Mouse (Mus musculus) heart, postnatal 0 days (tissue): Measurements from ENCODE around the gene Snx32. TPM values are rescaled to one million over a fixed set of nuclear protein-coding genes. Genes with fewer than 3 reads are reported as not detected.

Experiments
- ATAC-seq: fragments of 200-750 bp; cut with Nextera tagmentation; 2 replicates; pipeline ENCODE4 v1.8.0; 2017; ENCODE audit warnings: low read depth, moderate number of reproducible peaks, moderate library complexity; ENCODE audit not compliant: insufficient read depth
- DNase-seq: peaks from one replicate; pipeline ENCODE4 v3.0.0-alpha.2; 2016; ENCODE audit warnings: low spot score
- H3K27ac ChIP-seq: fragments of 300-500 bp; sonication (generic); 2 replicates; pipeline ENCODE4 v1.5.1; 2014; ENCODE audit warnings: low read depth, mild to moderate bottlenecking
- H3K27me3 ChIP-seq: fragments of 300-500 bp; sonication (generic); 2 replicates; pipeline ENCODE4 v1.6.1; 2014; ENCODE audit warnings: low read length, mixed read lengths; ENCODE audit not compliant: control insufficient read depth, insufficient read depth
- H3K36me3 ChIP-seq: fragments of 300-500 bp; sonication (generic); replicated peaks from 2 replicates; pipeline ENCODE4 v1.6.1; 2014; ENCODE audit warnings: low read length, mixed read lengths; ENCODE audit not compliant: control insufficient read depth, insufficient read depth
- H3K4me1 ChIP-seq: fragments of 300-500 bp; sonication (generic); 2 replicates; pipeline ENCODE4 v1.6.1; 2014; ENCODE audit warnings: antibody characterized with exemption; ENCODE audit not compliant: control insufficient read depth, insufficient read depth
- H3K4me2 ChIP-seq: fragments of 300-500 bp; sonication (generic); 2 replicates; pipeline ENCODE4 v1.6.1; 2014; ENCODE audit warnings: low read depth, mild to moderate bottlenecking, low read length, moderate library complexity
- H3K4me3 ChIP-seq: fragments of 300-500 bp; sonication (generic); 2 replicates; pipeline ENCODE4 v1.5.1; 2014; ENCODE audit warnings: low read depth, low read length
- H3K9ac ChIP-seq: fragments of 300-500 bp; sonication (generic); replicated peaks from 2 replicates; pipeline ENCODE4 v1.6.1; 2014; ENCODE audit warnings: low read depth, low read length, mixed read lengths
- H3K9me3 ChIP-seq: fragments of 300-500 bp; sonication (generic); replicated peaks from 2 replicates; pipeline ENCODE4 v1.6.1; 2016; ENCODE audit warnings: low read length; ENCODE audit not compliant: control insufficient read depth
- CTCF ChIP-seq: IDR thresholded peaks from 2 replicates; pipeline ENCODE4 v1.5.1; 2016; ENCODE audit warnings: antibody characterized with exemption, control low read depth, low read depth
- EP300 ChIP-seq: IDR thresholded peaks from 2 replicates; pipeline ENCODE4 v1.6.1; 2016; ENCODE audit warnings: antibody characterized with exemption, low read depth
- WGBS: fragments of 180-500 bp; shearing (Covaris S2); extraction: QIAGEN DNeasy Blood & Tissue Kit; methylation state at CpG from one replicate; pipeline ENCODE4 v1.1.7; 2014; 5-methylcytosine and 5-hydroxymethylcytosine counted together
- polyA plus RNA-seq: library from polyadenylated mRNA; unstranded; fragments of >200 nt; fragmentation: Nextera tagmentation; extraction: Ambion mirVana; gene quantifications from 2 replicates; pipeline ENCODE4 v1.2.1, GENCODE M21; 2015
- total RNA-seq: library from RNA; depleted of rRNA; stranded (reverse); fragments of >200 nt; gene quantifications from 2 replicates; pipeline ENCODE4 v1.2.3, GENCODE M21; 2014; ENCODE audit warnings: low replicate concordance

The Snx32 gene
- total and polyA plus RNA-seq, 2 experiments from 2014 or later, result 9.1 to 22.6 TPM

DNA sequence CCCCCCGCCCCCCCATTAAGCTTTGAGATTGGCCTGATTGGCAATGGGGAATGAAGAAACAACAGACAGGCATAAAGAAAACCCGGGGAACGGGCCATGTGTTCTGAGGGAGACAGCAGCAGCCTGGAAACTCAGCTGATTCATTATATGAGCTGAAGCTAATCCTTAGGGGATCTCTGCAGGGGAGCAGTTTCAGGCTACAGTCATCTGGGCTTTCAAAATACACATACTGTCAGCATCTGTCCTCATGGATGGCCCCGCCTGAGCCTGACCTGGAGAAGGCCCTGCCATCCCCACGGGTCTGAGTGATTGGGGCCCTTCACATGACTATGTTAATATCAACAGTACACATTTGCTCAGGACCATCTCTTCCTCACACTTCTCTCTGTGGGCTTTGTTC is 38.5 kb downstream of the Snx32 start:
- TF ChIP-seq EP300 (no peak), CTCF (no peak)

DNA sequence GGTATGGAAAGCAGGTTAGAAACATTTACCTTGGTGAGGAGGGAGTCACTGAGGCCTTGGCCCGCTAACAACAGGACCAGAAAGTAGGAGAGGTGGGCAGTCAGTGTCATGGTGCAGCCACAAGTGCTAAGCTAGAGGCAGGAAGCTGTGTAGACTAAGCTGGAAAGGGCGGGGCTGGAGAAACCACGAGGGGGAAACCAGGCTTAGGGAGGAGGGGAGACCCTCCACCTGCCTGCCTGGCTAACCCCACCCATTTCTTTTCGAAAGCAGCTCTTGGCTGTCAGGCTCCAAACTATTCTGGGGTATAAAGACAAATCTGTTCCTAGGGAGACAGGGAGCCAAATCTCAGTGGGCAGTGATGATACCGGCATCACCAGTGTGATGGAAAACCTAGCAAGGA is 42.0 kb downstream of the Snx32 start, which contains the start of gene Ctsw:
Ctsw (minus strand) TSS at position 134 of the 400 bp plus-strand sequence.
- Histone ChIP-seq H3K4me2 (no peak within 1 kb of the TSS), H3K9me3 (no peaks in the 10 kb centered on the region), H3K9ac (no peak within 1 kb of the TSS), H3K36me3 (peaks cover 36% of the 10 kb centered on the region), H3K4me3 (no peak within 1 kb of the TSS), H3K27ac (no peak within 1 kb of the TSS), H3K4me1 (no peaks in the 10 kb centered on the region; the same call in 1 of the 2 replicates), H3K27me3 (no peaks in the 10 kb centered on the region)
- 50% methylated on average over 5 of the region's 5 CpGs for WGBS
- DNase-seq (no peak), ATAC-seq (no peak)
- no peak for TF ChIP-seq CTCF
- TF ChIP-seq EP300, result no peak

More for the DNA sequence above, 38.5 kb downstream of the Snx32 start:
- H3K4me2 ChIP-seq, result no peak overlapping the region
- WGBS, result 46% methylated on average over 5 of the region's 5 CpGs
- no peak overlapping the region for H3K9ac ChIP-seq
- H3K27ac ChIP-seq, result no peak overlapping the region
- no peaks in the 10 kb centered on the region for H3K27me3 ChIP-seq
- no peak for DNase-seq
- ATAC-seq, result no peak
- H3K4me3 ChIP-seq, result no peak overlapping the region
- H3K36me3 ChIP-seq, result peaks cover 13% of the 10 kb centered on the region
- H3K9me3 ChIP-seq, result no peaks in the 10 kb centered on the region
- no peaks in the 10 kb centered on the region for H3K4me1 ChIP-seq

- DNase-seq (no peak), ATAC-seq (no peak)
- no peak overlapping the region for H3K4me3 ChIP-seq
- H3K9ac ChIP-seq, result no peak overlapping the region
- peaks cover 48% of the 10 kb centered on the region for H3K36me3 ChIP-seq
- no peaks in the 10 kb centered on the region for H3K9me3 ChIP-seq
- TF ChIP-seq EP300, result no peak
- 83% methylated on average over 6 of the region's 6 CpGs for WGBS
- no peaks in the 10 kb centered on the region for H3K27me3 ChIP-seq
- no peak overlapping the region for H3K4me2 ChIP-seq
- H3K27ac ChIP-seq, result no peak overlapping the region
- H3K4me1 ChIP-seq, result no peaks in the 10 kb centered on the region; the same call in 1 of the 2 replicates
These were observed 43.3 kb downstream of the Snx32 start for GRCm38 (mm10) chr19:5466916-5467500.

DNA sequence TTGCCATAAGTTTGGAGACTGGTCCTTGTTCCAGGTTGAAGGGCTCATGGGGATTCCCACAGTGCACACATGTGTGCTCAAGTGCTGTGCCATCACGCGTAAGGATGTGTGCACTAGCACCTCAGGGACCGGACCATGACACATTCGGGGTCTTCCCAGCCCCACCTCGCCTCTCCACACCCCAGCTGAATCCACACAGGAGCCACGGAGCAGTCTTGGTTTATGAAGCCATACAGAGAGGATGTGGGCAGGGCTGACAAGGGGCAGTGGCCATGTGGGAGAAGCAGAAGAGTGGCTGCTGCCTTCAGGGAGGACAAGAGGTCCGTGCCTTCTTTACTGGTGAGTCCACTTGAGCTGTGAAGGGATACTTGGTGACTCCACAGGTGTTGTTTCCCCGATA is 45.3 kb downstream of the Snx32 start:
- Histone ChIP-seq H3K4me1 (peaks cover 6% of the 10 kb centered on the region), H3K4me2 (peak overlapping the region; percentile 49; the same call in 1 of the 2 replicates), H3K9me3 (no peaks in the 10 kb centered on the region), H3K27ac (peak overlapping the region; percentile 90), H3K36me3 (peaks cover 51% of the 10 kb centered on the region), H3K27me3 (no peaks in the 10 kb centered on the region), H3K4me3 (no peak overlapping the region), H3K9ac (no peak overlapping the region; the same call in 1 of the 2 replicates)
- no peak for ATAC-seq
- TF ChIP-seq EP300, result no peak
- no peak for TF ChIP-seq CTCF
- no peak for DNase-seq
- 92% methylated on average over 8 of the region's 8 CpGs for WGBS

DNA sequence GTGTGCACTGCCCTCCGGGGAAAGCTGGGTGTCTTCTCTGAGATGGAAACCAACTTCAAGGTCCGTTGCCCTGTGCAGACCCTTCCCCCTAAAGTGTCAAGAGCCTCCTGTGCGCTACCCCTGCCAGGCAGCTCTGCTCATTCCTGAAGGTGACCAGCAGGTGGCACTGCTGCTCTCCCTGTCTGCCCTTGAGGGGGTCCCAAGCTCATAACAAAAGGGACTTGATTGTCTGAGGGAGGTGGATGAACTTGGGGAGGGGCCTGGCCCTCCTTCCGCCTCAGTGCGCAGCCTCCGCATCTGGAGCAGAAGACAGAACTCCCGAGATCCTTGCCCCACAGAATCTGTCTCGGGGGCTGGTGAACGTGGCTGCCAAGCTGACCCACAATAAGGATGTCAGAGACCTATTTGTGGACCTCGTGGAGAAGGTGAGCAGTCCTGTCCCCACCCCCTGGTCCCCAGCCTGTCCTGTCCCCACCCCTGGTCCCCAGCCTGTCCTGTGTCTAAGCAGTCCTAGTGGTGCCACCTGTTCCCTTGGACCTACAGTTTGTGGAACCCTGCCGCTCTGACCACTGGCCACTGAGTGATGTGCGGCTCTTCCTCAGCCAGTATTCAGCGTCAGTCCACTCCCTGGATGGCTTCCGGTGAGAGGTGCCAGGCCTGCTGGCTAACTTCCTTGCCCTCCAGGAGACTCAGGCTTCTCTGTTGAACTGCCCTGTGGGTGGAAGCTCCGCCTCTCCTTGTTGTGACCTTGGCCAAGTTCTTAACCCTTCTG is 46.4 kb downstream of the Snx32 start:
- ATAC-seq (peak; percentile 67), DNase-seq (peak; percentile 81)
- no peak overlapping the region for H3K9ac ChIP-seq
- H3K9me3 ChIP-seq, result no peaks in the 10 kb centered on the region
- TF ChIP-seq EP300, result no peak
- TF ChIP-seq CTCF, result peak; percentile 95
- no peaks in the 10 kb centered on the region for H3K27me3 ChIP-seq
- 19% methylated on average over 15 of the region's 15 CpGs for WGBS
- H3K27ac ChIP-seq, result peak overlapping the region; percentile 90
- H3K4me3 ChIP-seq, result peak overlapping the region; percentile 31
- H3K4me1 ChIP-seq, result peaks cover 6% of the 10 kb centered on the region
- peak overlapping the region; percentile 49 for H3K4me2 ChIP-seq
- H3K36me3 ChIP-seq, result peaks cover 51% of the 10 kb centered on the region
